Mouse (Mus musculus) liver, adult 2 months (tissue): ENCODE measurements around the gene Commd2. TPM values are rescaled to one million over a fixed set of nuclear protein-coding genes. Genes with fewer than 3 reads are reported as not detected.

ENCODE experiments used
- DNase-seq: peaks from one replicate; pipeline ENCODE4 v3.0.0-alpha.2; 2011; ENCODE audit warnings: low read depth, low spot score; ENCODE audit errors: extremely low read depth
- H3K27ac ChIP-seq: fragments of 200-500 bp; replicated peaks from 2 replicates; pipeline ENCODE4 v1.5.1; 2012; ENCODE audit warnings: low read depth, mild to moderate bottlenecking, control low read depth, inconsistent platforms, low read length; ENCODE audit not compliant: insufficient read depth
- H3K27me3 ChIP-seq: fragments of 200-500 bp; 2 replicates; pipeline ENCODE4 v1.6.1; 2012; ENCODE audit warnings: mild to moderate bottlenecking, moderate library complexity, low read length, inconsistent platforms; ENCODE audit not compliant: control insufficient read depth, insufficient read depth
- H3K36me3 ChIP-seq: fragments of 200-500 bp; 2 replicates; pipeline ENCODE4 v1.6.1; 2012; ENCODE audit warnings: low read length, inconsistent platforms; ENCODE audit not compliant: control insufficient read depth, insufficient read depth
- H3K4me1 ChIP-seq: fragments of 200-500 bp; 2 replicates; pipeline ENCODE4 v1.6.1; 2011; ENCODE audit warnings: low read length; ENCODE audit not compliant: control insufficient read depth, insufficient read depth
- H3K4me3 ChIP-seq: fragments of 200-500 bp; 2 replicates; pipeline ENCODE4 v1.5.1; 2011; ENCODE audit warnings: low read depth, mild to moderate bottlenecking, control low read depth, low read length, moderate library complexity; ENCODE audit not compliant: insufficient read depth
- H3K79me2 ChIP-seq: fragments of 200-500 bp; 2 replicates; pipeline ENCODE4 v1.6.1; 2012; ENCODE audit warnings: inconsistent platforms, mild to moderate bottlenecking, low read length, moderate library complexity; ENCODE audit not compliant: control insufficient read depth, insufficient read depth
- H3K9ac ChIP-seq: fragments of 200-500 bp; 2 replicates; pipeline ENCODE4 v1.6.1; 2012; ENCODE audit warnings: low read depth, mild to moderate bottlenecking, control low read depth, inconsistent platforms, low read length
- CTCF ChIP-seq: fragments of 200-500 bp; IDR thresholded peaks from 2 replicates; pipeline ENCODE4 v1.5.1; 2011; ENCODE audit warnings: low read depth, low read length, control low read depth
- POLR2A ChIP-seq: fragments of 200-500 bp; IDR thresholded peaks from 2 replicates; pipeline ENCODE4 v1.6.1; 2011; ENCODE audit warnings: low read length, control low read depth; ENCODE audit not compliant: insufficient read depth; ENCODE audit errors: extremely low read depth
- WGBS: fragments of 180-500 bp; shearing (Covaris S2); methylation state at CpG from one replicate; pipeline ENCODE4 v1.1.7; 2018; 5-methylcytosine and 5-hydroxymethylcytosine counted together
- polyA plus RNA-seq: library from polyadenylated mRNA; depleted of rRNA; stranded (reverse); fragments of >200 nt; gene quantifications from 2 replicates; pipeline ENCODE4 v1.2.3, GENCODE M21; 2012
- total RNA-seq: library from RNA; depleted of rRNA; stranded (reverse); fragments of >200 nt; gene quantifications from 2 replicates; pipeline ENCODE4 v1.2.3, GENCODE M21; 2014

Gene Commd2
- total and polyA plus RNA-seq, 2 experiments, result 13.9 to 17.3 TPM

DNA sequence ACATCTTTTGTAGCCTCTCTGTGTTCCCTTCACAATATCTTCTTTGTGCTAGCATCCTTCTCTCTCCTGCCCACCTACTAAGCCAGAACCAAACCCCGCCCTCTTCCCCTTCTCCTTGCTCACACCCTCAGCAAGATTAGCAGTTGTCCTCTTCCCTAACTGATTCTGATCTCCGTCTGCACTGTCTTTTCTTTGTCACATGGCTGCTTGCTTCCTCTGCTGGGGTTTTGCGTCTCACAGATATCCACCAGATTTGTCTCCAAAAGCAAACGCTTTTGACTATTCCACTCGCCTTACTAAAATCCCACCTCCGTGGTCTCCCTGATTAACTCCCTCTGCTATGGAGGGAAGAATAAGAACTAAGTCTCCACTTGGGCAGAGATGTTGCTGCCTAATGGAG is 7.1 kb upstream of the Commd2 start:
- Histone ChIP-seq H3K27me3 (no peaks in the 10 kb centered on the region), H3K36me3 (no peaks in the 10 kb centered on the region), H3K9ac (no peak overlapping the region), H3K4me1 (no peaks in the 10 kb centered on the region), H3K27ac (no peak overlapping the region), H3K4me3 (no peak overlapping the region), H3K79me2 (no peaks in the 10 kb centered on the region)
- WGBS, result 76% methylated on average over 6 of the region's 6 CpGs
- DNase-seq, result no peak
- TF ChIP-seq CTCF (no peak), POLR2A (no peak)

GRCm38 (mm10) chr3:57653646-57654045 is 2.1 kb upstream of the Commd2 start:
- DNase-seq, result peak; percentile 67
- no peak overlapping the region for H3K9ac ChIP-seq
- H3K27ac ChIP-seq, result no peak overlapping the region
- no peak overlapping the region for H3K4me3 ChIP-seq
- TF ChIP-seq POLR2A, result no peak
- no peak for TF ChIP-seq CTCF
- 61% methylated on average over 3 of the region's 3 CpGs for WGBS
- H3K79me2 ChIP-seq, result no peaks in the 10 kb centered on the region; the same call in 1 of the 2 replicates
- H3K36me3 ChIP-seq, result peaks cover 6% of the 10 kb centered on the region; the same call in 1 of the 2 replicates
- no peaks in the 10 kb centered on the region for H3K27me3 ChIP-seq
- peaks cover 3% of the 10 kb centered on the region for H3K4me1 ChIP-seq

DNA sequence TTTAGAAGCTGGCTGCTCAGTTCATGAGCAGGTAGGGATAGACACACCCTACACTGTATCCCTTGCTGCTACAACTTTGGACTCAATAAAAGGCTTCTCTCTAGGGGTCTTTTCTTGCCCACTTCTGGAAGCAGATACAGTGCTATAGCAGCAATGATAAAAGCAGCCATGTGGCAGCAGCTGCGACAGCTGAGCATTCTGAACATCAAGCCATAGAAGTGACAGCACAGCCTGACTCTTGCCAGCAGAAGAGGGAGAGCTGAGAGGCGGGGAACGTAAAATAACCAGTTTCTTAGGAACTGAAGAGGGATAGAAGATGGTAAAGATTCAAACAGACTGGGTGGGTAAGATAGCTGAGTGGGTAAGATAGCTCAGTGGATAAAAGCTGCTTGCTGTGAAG is 970 bp upstream of the Commd2 start:
- no peak overlapping the region for H3K27ac ChIP-seq
- H3K4me3 ChIP-seq, result no peak overlapping the region
- no peak overlapping the region for H3K9ac ChIP-seq
- H3K4me1 ChIP-seq, result peaks cover 3% of the 10 kb centered on the region
- no peaks in the 10 kb centered on the region; the same call in 1 of the 2 replicates for H3K79me2 ChIP-seq
- no peaks in the 10 kb centered on the region for H3K27me3 ChIP-seq
- H3K36me3 ChIP-seq, result peaks cover 8% of the 10 kb centered on the region; the same call in 1 of the 2 replicates
- 89% methylated on average over 3 of the region's 3 CpGs for WGBS
- no peak for DNase-seq
- no peak for TF ChIP-seq POLR2A
- TF ChIP-seq CTCF, result no peak

GRCm38 (mm10) chr3:57651865-57652259 is 347 bp upstream of the Commd2 start:
- TF ChIP-seq CTCF, result no peak
- TF ChIP-seq POLR2A, result no peak
- Histone ChIP-seq H3K36me3 (peaks cover 8% of the 10 kb centered on the region; the same call in 1 of the 2 replicates), H3K79me2 (no peaks in the 10 kb centered on the region; the same call in 1 of the 2 replicates), H3K4me3 (peak overlapping the region; percentile 97), H3K27ac (no peak overlapping the region), H3K9ac (peak overlapping the region; percentile 56), H3K4me1 (peaks cover 3% of the 10 kb centered on the region), H3K27me3 (no peaks in the 10 kb centered on the region)
- WGBS, result 50% methylated on average over 3 of the region's 3 CpGs
- no peak for DNase-seq

DNA sequence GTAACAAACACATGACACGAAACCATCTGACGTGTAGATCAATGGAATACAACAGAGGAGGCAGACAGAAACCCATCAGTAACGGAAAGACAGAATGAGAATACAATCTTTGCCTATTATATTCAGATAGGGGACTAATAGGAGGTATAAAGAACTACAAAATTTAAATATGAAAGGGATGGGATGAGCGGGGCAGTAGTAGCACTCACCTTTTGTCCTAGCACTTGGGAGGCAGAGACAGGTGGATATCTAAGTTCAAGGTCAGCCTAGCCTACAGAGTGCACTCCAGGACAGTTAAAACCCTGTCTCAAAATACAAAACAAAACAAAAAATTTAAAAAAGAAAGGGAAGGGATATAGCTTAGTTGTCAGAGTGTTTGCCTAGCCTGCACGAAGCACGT is 8.3 kb downstream of the Commd2 start:
- no peak overlapping the region for H3K9ac ChIP-seq
- no peak for DNase-seq
- H3K36me3 ChIP-seq, result peaks cover 20% of the 10 kb centered on the region
- H3K4me1 ChIP-seq, result no peaks in the 10 kb centered on the region
- H3K4me3 ChIP-seq, result no peak overlapping the region
- H3K27me3 ChIP-seq, result no peaks in the 10 kb centered on the region
- H3K79me2 ChIP-seq, result no peaks in the 10 kb centered on the region
- TF ChIP-seq CTCF, result no peak
- TF ChIP-seq POLR2A, result no peak
- no peak overlapping the region for H3K27ac ChIP-seq
- WGBS, result 96% methylated on average over 6 of the region's 6 CpGs

DNA sequence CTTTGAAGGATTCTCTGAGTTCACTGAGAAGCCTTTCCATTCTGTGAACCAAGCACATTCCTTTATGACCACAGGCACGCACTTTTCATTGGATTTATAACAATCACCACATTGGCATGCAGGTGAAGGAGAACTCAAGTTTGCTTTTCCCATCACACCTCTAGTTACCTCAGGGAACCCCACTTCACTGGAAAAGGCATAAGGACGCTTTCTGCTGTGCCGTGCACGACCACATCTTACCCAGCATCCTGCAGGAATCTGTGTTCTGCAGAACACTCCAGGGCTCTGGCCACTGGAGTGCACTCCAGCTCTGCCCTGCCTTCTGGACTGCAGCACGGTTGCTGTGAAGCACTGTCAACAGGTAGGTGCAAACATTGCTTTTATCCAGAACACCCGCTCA is 13.9 kb downstream of the Commd2 start:
- Histone ChIP-seq H3K9ac (no peak overlapping the region), H3K27ac (no peak overlapping the region), H3K27me3 (no peaks in the 10 kb centered on the region), H3K4me3 (no peak overlapping the region), H3K36me3 (peaks cover 3% of the 10 kb centered on the region), H3K4me1 (no peaks in the 10 kb centered on the region), H3K79me2 (no peaks in the 10 kb centered on the region)
- no peak for TF ChIP-seq POLR2A
- no peak for TF ChIP-seq CTCF
- no peak for DNase-seq
- 72% methylated on average over 6 of the region's 6 CpGs for WGBS
